Mouse (Mus musculus) thymus, postnatal 0 days (tissue): Measurements from ENCODE around the gene Trnau1ap. TPM values are rescaled to one million over a fixed set of nuclear protein-coding genes. Genes with fewer than 3 reads are reported as not detected.

ENCODE experiments used
- DNase-seq: peaks from one replicate; pipeline ENCODE4 v3.0.0-alpha.2; 2015; ENCODE audit warnings: low spot score
- polyA plus RNA-seq: library from polyadenylated mRNA; unstranded; fragments of >200 nt; fragmentation: Nextera tagmentation; extraction: Ambion mirVana; gene quantifications from 2 replicates; pipeline ENCODE4 v1.2.1, GENCODE M21; 2015

Gene Trnau1ap
- polyA plus RNA-seq, result 53.2 and 55.1 TPM in 2 replicates

- peak; percentile 89 for DNase-seq
Measured at GRCm38 (mm10) chr4:132329115-132329834, at the start of gene Trnau1ap. TSS of gene Trnau1ap (minus strand) at chr4:132329538.

GRCm38 (mm10) chr4:132373820-132374219 lies 44.5 kb upstream of the Trnau1ap start:
- DNase-seq, result no peak

- no peak for DNase-seq
Measured at GRCm38 (mm10) chr4:132369953-132370750, 40.8 kb upstream of the Trnau1ap start.

GRCm38 (mm10) chr4:132367480-132368201 lies 38.3 kb upstream of the Trnau1ap start:
- DNase-seq, result no peak

GRCm38 (mm10) chr4:132365450-132366060 lies 36.2 kb upstream of the Trnau1ap start:
- DNase-seq, result no peak

GRCm38 (mm10) chr4:132363487-132363886 lies 34.1 kb upstream of the Trnau1ap start:
- no peak for DNase-seq

- no peak for DNase-seq
Measured at GRCm38 (mm10) chr4:132359510-132359909, 30.2 kb upstream of the Trnau1ap start.

GRCm38 (mm10) chr4:132356170-132356569 lies 26.8 kb upstream of the Trnau1ap start:
- DNase-seq, result no peak

GRCm38 (mm10) chr4:132355403-132355802 lies 26.1 kb upstream of the Trnau1ap start:
- no peak for DNase-seq

- DNase-seq, result no peak
Measured at GRCm38 (mm10) chr4:132354571-132354970, 25.2 kb upstream of the Trnau1ap start.

GRCm38 (mm10) chr4:132353481-132353885 lies 24.1 kb upstream of the Trnau1ap start, which contains the start of gene Rcc1:
TSS of gene Rcc1 (minus strand) at chr4:132353605.
- DNase-seq, result peak; percentile 98

- peak; percentile 14 for DNase-seq
Measured at GRCm38 (mm10) chr4:132352739-132353138, 23.4 kb upstream of the Trnau1ap start.

- no peak for DNase-seq
Measured at GRCm38 (mm10) chr4:132351401-132351800, 22.1 kb upstream of the Trnau1ap start.

GRCm38 (mm10) chr4:132350854-132351253 lies 21.5 kb upstream of the Trnau1ap start:
- no peak for DNase-seq

GRCm38 (mm10) chr4:132350123-132350740 lies 20.9 kb upstream of the Trnau1ap start:
- no peak for DNase-seq

GRCm38 (mm10) chr4:132349495-132350122 lies 20.3 kb upstream of the Trnau1ap start:
- DNase-seq, result no peak

GRCm38 (mm10) chr4:132346661-132347060 lies 17.3 kb upstream of the Trnau1ap start:
- DNase-seq, result no peak

GRCm38 (mm10) chr4:132346261-132346660 lies 16.9 kb upstream of the Trnau1ap start:
- DNase-seq, result no peak

- no peak for DNase-seq
Measured at GRCm38 (mm10) chr4:132345843-132346212, 16.5 kb upstream of the Trnau1ap start.

- DNase-seq, result peak; percentile 86
Measured at GRCm38 (mm10) chr4:132345135-132345842, 16.0 kb upstream of the Trnau1ap start.
